Mouse (Mus musculus) gastrocnemius, adult 2 months (tissue): ENCODE results near the gene Stat1. TPM values are rescaled to one million over a fixed set of nuclear protein-coding genes. Genes with fewer than 3 reads are reported as not detected.

Experiments
- DNase-seq: peaks from one replicate; pipeline ENCODE4 v3.0.0; 2022
- H3K27ac ChIP-seq: fragments of 200-600 bp; 2 replicates; pipeline ENCODE4 v1.8.1; 2022; ENCODE audit warnings: mild to moderate bottlenecking
- H3K4me3 ChIP-seq: fragments of 200-600 bp; 2 replicates; pipeline ENCODE4 v1.8.1; 2022; ENCODE audit warnings: mild to moderate bottlenecking, moderate library complexity
- CTCF ChIP-seq: fragments of 200-600 bp; IDR thresholded peaks from 2 replicates; pipeline ENCODE4 v1.8.1; 2022; ENCODE audit warnings: antibody characterized with exemption, mild to moderate bottlenecking, moderate library complexity
- intact Hi-C: fragments of 180-260 bp; cut with DNase I; formaldehyde crosslinking; loops from one replicate; pipeline ENCODE4 v1.15.1; 2025
- total RNA-seq, 2 experiments: library from RNA; stranded (reverse); gene quantifications; 2 replicates each; pipeline ENCODE4 v1.2.3; 2021

The Stat1 gene
- total RNA-seq, 2 experiments from 2014 or later: 9.2 to 16.4 TPM

DNA sequence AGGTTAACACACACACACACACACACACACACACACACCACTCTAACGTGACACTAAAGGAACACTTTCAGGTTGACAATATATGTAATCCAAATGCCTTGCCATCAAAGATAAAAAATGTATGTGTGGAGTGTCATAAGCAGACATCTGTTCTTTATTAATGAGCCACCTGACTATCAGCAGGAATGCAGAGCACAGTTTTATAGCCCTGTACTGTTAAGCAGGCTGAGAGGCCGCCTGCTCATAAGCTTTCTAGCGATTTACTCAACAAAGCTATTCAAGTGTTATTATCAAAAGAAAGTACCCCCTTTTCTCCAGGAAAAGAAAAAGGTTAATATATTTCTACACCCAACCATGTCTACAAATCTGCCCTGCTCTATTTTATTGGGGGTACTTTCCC, 56.7 kb downstream of the Stat1 start:
- H3K27ac ChIP-seq: peak overlapping the region; percentile 71
- TF ChIP-seq CTCF: no peak
- DNase-seq: no peak
- no peak overlapping the region for H3K4me3 ChIP-seq
- intact Hi-C loops: no loop called here

DNA sequence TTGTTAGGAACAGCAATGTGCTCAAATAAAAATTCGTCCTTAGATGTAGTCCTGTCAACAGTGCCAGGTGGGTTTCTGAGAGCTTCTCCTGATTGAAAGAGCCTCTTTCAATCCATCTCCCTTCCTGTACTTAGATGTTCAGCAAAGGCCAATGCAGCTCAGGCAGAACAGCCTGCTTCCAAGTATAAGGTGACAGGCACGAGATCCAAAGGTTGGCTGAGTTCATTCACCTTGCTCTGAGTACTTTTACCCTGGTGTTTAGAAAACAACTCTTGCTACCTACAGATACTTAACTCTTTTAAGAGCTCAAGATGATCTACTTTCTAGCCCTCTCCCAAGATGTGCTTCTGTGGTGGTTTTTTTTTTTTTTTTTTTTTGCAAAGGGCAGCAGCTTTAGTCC, 57.8 kb downstream of the Stat1 start:
- no peak overlapping the region for H3K4me3 ChIP-seq
- no peak for TF ChIP-seq CTCF
- peak; percentile 34 for DNase-seq
- peak overlapping the region; percentile 71 for H3K27ac ChIP-seq
- intact Hi-C loops: no loop called here

DNA sequence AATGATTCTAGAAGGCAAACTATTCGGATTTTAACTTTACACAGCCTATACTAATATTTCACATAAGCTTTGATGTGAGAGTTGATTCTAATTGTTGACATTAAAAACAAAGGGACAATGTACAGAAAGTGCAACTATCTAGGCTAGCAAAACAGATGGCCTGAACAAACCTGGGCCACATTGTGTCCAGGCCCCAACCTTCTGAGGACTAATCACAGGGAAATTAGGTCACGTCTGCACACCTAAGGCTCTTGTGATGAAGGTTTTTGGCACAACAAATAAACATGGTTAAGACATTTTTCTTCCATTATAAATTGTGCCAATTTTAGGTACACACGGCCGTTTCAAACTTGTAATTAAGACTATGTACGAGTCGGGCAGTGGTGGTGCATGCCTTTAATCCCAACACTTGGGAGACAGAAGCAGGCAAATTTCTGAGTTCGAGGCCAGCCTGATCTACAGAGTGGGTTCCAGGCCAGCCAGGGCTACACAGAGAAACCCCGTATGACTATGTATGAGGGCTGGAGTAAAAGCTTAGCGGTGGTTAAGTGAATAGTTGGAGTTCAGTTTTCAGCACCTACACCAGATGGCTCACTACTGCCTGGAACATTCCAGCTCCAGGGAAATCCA, 60.8 kb downstream of the Stat1 start:
- Histone ChIP-seq H3K27ac (peak overlapping the region; percentile 85), H3K4me3 (no peak overlapping the region)
- no peak for DNase-seq
- TF ChIP-seq CTCF: no peak
- intact Hi-C loops: loop anchor here (2.0 to 5.0 kb wide), 2 partner anchors 31 to 52 kb away; partner anchors contain the start of gene Gls

DNA sequence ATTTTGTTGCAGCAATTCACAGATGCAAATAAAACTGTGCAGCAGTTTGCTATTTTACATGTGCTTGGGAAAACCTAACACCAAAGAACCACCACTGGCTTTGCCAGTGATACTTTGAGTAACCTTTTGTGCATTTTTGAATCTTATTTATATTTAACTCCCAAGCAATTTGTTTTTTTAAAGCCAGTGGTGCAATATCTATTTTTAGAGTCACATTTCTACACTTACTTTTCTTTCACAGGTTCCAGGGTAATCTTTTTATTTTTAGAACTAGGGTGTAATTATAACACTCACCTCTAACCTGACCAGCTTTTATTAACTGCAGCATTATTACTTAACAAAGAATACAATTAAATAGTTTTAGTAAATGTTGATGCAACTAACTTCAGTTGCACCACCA, 62.8 kb downstream of the Stat1 start:
- H3K4me3 ChIP-seq: 0 out of 2 replicates have a peak overlapping the region, but pooled peaks have one; percentile 4
- intact Hi-C loops: loop anchor here (2.0 to 5.0 kb wide), 2 partner anchors 33 to 50 kb away; partner anchors contain the start of gene Gls
- peak overlapping the region; percentile 85 for H3K27ac ChIP-seq

DNA sequence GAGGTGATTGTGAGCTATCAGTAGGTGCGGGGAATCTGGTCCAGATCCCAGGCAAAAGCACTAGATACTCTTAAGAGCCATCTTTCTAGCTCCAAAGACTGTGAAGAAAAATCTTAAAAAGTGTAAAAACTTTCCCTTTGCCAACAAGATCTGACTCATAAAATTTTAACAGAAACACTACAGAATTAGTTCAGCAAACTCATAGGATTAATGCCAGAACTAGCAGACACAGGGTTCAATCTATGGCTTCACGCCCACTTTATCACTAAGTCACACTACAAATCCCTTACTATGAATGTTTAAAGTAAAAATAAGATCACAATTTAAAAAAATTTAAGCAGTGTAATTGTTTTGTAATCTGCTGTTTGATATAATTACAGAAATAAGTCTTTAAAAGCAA, 63.8 kb downstream of the Stat1 start:
- no peak for DNase-seq
- TF ChIP-seq CTCF: no peak
- intact Hi-C loops: loop anchor here (5.0 kb wide), 1 partner anchor 49 kb away; the partner anchor contains the start of gene Gls
- Histone ChIP-seq H3K4me3 (no peak overlapping the region), H3K27ac (peak overlapping the region; percentile 85)

More for the DNA sequence above, 62.8 kb downstream of the Stat1 start:
- DNase-seq: no peak
- TF ChIP-seq CTCF: no peak

Other genes with a start within 250 kb of the Stat1 start
- gene Myo1b, start 203.4 kb upstream of the Stat1 start, total RNA-seq: 10 to 100 TPM in 1 of 2 experiments, 1 to 10 TPM in 1; 8.8 to 13.1 TPM
- gene Stat4, start 132.3 kb upstream of the Stat1 start, total RNA-seq: under 1 TPM in 1 of 2 experiments, not detected in 1; 0.08 TPM
- gene Gls, start 113.8 kb downstream of the Stat1 start, total RNA-seq: 10 to 100 TPM; 57.3 to 88.0 TPM